Mouse (Mus musculus) embryonic facial prominence, embryonic 10.5 days (tissue): ENCODE results near the gene Stk16. TPM values are rescaled to one million over a fixed set of nuclear protein-coding genes. Genes with fewer than 3 reads are reported as not detected.

Experiments
- DNase-seq: peaks from one replicate; pipeline ENCODE4 v3.0.0-alpha.2; 2017; ENCODE audit warnings: low spot score
- H3K27ac ChIP-seq: fragments of 300-500 bp; sonication (generic); replicated peaks from 2 replicates; pipeline ENCODE4 v1.5.1; 2016; ENCODE audit warnings: mild to moderate bottlenecking
- H3K27me3 ChIP-seq: fragments of 300-500 bp; sonication (generic); replicated peaks from 2 replicates; pipeline ENCODE4 v1.6.1; 2016; ENCODE audit warnings: low read depth, mild to moderate bottlenecking; ENCODE audit not compliant: poor library complexity, severe bottlenecking
- H3K36me3 ChIP-seq: fragments of 300-500 bp; sonication (generic); replicated peaks from 2 replicates; pipeline ENCODE4 v1.6.1; 2016; ENCODE audit warnings: mild to moderate bottlenecking, moderate library complexity
- H3K4me1 ChIP-seq: fragments of 300-500 bp; sonication (generic); 2 replicates; pipeline ENCODE4 v1.6.1; 2016
- H3K4me3 ChIP-seq: fragments of 300-500 bp; sonication (generic); 2 replicates; pipeline ENCODE4 v1.5.1; 2016; ENCODE audit warnings: mild to moderate bottlenecking, moderate library complexity
- H3K9me3 ChIP-seq: fragments of 300-500 bp; sonication (generic); 2 replicates; pipeline ENCODE4 v1.6.1; 2016; ENCODE audit warnings: mild to moderate bottlenecking
- WGBS: fragments of 180-500 bp; shearing (Covaris S2); methylation state at CpG from one replicate; pipeline ENCODE4 v1.1.7; 2016; 5-methylcytosine and 5-hydroxymethylcytosine counted together
- polyA plus RNA-seq: library from polyadenylated mRNA; unstranded; fragments of >200 nt; fragmentation: Nextera tagmentation; extraction: Ambion mirVana; gene quantifications from 2 replicates; pipeline ENCODE4 v1.2.1, GENCODE M21; 2016

Stk16 gene
- polyA plus RNA-seq, 1 experiment from 2014 or later = 145 TPM

DNA sequence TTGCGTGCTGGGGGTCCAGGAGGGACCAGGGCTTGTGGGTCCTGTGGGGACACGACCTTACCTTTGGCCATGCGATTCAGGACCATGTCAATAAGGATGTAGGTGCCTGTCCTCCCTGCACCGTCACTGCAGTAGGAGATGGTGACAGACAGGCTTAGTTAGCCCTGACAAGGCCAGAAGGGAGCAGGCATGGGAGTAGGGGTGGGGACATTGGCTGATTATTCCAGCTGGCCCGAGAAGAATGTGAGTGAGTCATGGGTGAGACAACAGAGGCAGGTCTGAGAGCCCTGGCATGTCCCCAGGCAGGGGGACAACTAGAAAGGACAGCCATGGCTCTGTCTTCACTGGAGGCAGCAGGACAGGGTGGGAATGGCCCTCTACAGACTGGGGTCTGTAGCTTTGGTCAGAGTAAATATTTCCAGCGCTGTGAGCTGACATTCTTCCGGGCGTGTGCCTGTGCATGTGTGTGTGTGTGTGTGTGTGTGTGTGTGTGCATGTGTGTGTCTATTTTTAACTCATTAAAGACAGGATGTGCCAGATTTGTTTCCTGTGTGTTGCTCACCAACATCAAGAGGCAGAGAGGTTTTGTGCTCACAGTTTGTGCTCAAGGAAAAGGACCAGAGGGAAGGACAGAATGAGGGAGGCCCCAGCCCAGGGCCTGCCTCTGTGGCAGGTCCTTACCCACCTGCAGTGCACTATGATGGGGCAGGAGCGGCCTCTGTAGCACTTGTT is 37.6 kb downstream of the Stk16 start:
- DNase-seq = no peak
- Histone ChIP-seq H3K9me3 (no peaks in the 10 kb centered on the region), H3K27me3 (peaks cover 17% of the 10 kb centered on the region), H3K4me1 (peaks cover 35% of the 10 kb centered on the region), H3K4me3 (no peak overlapping the region), H3K27ac (no peak overlapping the region; the same call in 1 of the 2 replicates), H3K36me3 (peaks cover 14% of the 10 kb centered on the region)
- 53% methylated on average over 9 of the region's 9 CpGs for WGBS

DNA sequence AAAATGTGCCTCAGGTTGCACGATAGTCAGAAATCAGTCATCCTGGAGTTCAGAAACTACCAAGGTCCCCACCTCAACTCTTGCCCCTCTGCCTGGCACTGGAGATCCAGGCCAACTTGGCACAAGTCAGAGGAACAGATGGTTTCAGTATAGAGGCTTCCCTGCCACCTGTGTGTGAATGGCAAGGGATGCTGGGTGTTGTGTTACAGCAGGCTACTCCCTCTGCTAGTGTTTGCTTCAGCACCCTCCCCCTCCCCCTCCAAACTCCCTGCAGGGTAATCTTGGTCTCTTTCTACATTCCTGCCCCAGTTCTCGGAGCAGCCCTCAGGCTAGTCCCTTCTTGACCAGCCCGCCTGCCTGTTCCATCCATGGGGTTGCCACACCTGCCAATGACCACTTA is 39.9 kb downstream of the Stk16 start:
- WGBS = 53% methylated on average over 3 of the region's 3 CpGs
- DNase-seq = no peak
- H3K27ac ChIP-seq = no peak overlapping the region

DNA sequence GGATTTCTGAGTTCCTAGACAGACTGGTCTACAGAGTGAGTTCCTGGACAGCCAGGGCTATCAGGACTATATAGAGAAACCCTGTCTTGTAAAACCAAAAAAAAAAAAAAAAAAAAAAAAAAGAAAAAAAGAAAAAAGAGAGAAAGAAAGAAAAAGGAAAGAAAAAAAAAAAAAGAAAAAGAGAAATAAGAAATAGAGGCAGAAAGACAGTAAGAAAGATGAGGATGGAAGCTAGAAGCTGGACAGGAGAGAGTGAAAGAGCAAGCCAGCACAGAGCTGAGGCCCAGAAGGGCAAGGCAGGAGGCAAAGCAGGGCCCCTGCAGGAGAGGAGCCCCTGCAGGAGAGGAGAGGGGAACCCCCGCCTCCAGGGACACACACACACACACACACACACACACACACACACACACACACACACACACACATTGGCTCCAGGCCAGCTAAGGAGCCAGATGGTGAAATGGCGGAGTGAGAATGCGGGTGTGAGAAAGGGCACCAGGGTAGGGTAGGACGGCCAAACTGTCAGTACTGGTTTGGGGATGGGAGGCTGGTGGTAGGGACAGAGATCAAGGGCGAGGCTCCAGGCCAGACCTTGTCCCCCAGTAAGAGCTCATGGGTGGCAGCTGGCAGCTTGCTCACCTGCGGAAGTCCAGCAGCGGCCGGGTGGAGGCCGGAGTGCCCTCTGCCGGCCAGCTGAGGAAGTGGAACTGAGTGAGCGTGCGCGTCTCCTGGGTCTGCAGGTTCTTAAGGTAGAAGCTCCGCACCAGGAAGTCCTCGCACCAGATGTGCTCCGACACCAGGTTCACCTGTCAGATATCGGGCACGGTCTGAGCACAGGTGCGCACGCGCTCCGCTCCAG is 40.7 kb downstream of the Stk16 start:
- Histone ChIP-seq H3K4me3 (peak overlapping the region; percentile 37), H3K27ac (no peak overlapping the region), H3K27me3 (peaks cover 19% of the 10 kb centered on the region), H3K36me3 (no peaks in the 10 kb centered on the region), H3K4me1 (peaks cover 32% of the 10 kb centered on the region), H3K9me3 (no peaks in the 10 kb centered on the region)
- DNase-seq = peak; percentile 86
- 7% methylated on average over 22 of the region's 22 CpGs for WGBS

More for the DNA sequence above, 39.9 kb downstream of the Stk16 start:
- H3K27me3 ChIP-seq = peaks cover 19% of the 10 kb centered on the region
- H3K9me3 ChIP-seq = no peaks in the 10 kb centered on the region
- H3K4me1 ChIP-seq = peaks cover 32% of the 10 kb centered on the region
- H3K36me3 ChIP-seq = no peaks in the 10 kb centered on the region
- no peak overlapping the region for H3K4me3 ChIP-seq

DNA sequence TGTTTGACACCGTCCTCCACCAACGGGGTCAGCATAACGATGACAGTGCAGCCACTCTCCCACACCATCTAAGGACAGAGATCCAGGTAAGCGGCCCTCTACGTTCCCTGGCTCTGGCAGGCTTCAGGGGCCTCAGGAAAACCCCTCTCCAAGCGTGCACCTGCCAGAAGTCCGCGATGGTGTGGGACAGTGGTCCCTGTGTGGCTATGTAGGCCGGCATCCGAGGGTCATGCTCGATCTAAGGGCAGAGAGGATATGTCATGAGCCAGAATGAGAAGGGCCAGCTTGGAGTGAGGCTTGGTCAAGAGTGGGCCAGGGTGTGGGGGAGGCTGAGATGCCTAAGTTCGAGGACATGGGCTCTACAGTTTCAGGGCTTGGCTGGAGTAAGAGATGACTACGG is 41.7 kb downstream of the Stk16 start:
- DNase-seq = no peak
- H3K4me1 ChIP-seq = peaks cover 28% of the 10 kb centered on the region
- H3K9me3 ChIP-seq = no peaks in the 10 kb centered on the region
- H3K27me3 ChIP-seq = peaks cover 19% of the 10 kb centered on the region
- 68% methylated on average over 13 of the region's 13 CpGs for WGBS
- H3K4me3 ChIP-seq = no peak overlapping the region
- H3K27ac ChIP-seq = no peak overlapping the region
- no peaks in the 10 kb centered on the region for H3K36me3 ChIP-seq

DNA sequence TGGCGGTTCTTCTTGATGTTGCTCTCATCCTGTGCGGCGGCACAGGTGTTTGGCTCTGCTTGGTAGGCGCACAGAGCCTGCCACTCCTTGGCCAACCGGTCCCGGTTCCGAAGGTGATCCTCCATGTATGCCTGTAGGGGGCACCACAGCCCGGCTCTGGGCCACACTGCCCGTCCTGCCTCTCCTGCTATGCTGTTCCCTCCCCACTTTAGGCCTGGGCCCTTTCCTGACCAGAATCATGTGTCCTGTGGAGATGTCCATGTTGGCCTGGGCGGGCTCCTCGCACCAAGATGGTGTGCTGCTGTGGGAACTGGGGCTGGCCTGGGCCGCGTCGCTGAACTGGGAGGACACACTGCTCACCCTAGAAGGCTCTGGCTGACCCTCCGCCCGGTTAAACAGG is 42.4 kb downstream of the Stk16 start:
- Histone ChIP-seq H3K27me3 (peaks cover 19% of the 10 kb centered on the region), H3K4me1 (peaks cover 21% of the 10 kb centered on the region), H3K27ac (no peak overlapping the region), H3K36me3 (no peaks in the 10 kb centered on the region), H3K4me3 (no peak overlapping the region), H3K9me3 (no peaks in the 10 kb centered on the region)
- 76% methylated on average over 16 of the region's 16 CpGs for WGBS
- no peak for DNase-seq

DNA sequence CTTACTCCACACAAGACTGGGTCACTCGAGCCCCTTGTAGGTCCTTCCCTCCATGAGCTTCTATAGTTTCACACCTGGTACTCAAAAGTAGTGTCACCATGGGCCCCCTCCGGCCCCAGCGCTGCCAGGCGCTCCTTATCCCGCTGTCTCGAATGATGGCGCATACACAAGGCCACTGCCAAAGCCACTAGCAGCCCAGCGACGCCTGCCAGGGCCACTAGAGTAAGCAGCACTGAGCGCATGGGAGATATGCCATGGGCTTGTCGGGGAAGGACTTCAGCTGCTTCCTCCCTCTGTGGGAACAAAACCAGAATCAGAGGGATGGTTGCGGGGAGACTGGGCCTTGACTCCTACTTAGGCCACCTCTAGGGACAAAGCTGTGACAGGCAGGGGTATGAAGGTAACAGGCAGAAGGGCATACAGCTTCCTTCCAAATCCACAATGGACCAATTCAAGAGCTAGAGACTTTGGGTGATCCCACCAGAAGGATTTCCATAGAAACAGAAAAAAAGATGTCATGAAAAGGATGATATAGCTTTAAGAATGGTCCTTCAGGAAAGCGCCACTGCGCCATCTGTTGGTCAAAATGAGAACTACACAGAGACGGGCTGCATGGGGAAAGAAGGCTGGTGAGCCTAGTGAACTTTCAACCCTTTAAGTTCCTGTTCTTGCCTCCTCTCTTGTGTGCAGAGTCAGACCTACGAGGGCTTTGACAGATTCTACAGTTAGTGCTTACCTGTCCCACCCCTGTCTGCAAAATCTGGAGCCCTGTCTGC is 43.4 kb downstream of the Stk16 start:
- no peak overlapping the region for H3K27ac ChIP-seq
- H3K9me3 ChIP-seq = no peaks in the 10 kb centered on the region
- H3K27me3 ChIP-seq = peaks cover 19% of the 10 kb centered on the region
- peak; percentile 80 for DNase-seq
- no peak overlapping the region for H3K4me3 ChIP-seq
- no peaks in the 10 kb centered on the region for H3K36me3 ChIP-seq
- WGBS = 64% methylated on average over 16 of the region's 16 CpGs
- H3K4me1 ChIP-seq = peaks cover 15% of the 10 kb centered on the region

DNA sequence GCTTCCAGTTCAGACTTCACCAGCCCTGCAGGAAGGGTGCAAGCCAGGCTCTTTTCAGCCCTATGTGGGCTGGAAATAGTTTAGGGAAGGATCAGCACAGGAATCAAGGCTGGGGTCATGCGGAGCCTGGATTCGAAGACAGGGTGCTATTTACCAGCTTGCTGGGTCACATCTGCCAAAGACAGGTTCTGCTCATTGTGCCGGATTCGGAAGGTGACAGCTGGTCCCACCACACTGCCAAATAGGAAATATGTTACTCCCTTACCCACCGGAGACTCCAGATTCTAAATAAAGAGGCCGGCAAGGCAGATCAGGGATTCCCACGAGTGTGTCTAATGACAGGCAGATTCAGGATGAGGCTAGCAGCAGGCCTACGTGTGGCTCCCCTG is 44.0 kb downstream of the Stk16 start:
- H3K27me3 ChIP-seq = peaks cover 19% of the 10 kb centered on the region
- H3K4me1 ChIP-seq = peaks cover 15% of the 10 kb centered on the region
- WGBS = 81% methylated on average over 8 of the region's 8 CpGs
- H3K36me3 ChIP-seq = no peaks in the 10 kb centered on the region
- no peak overlapping the region for H3K4me3 ChIP-seq
- no peaks in the 10 kb centered on the region for H3K9me3 ChIP-seq
- no peak for DNase-seq
- no peak overlapping the region for H3K27ac ChIP-seq

DNA sequence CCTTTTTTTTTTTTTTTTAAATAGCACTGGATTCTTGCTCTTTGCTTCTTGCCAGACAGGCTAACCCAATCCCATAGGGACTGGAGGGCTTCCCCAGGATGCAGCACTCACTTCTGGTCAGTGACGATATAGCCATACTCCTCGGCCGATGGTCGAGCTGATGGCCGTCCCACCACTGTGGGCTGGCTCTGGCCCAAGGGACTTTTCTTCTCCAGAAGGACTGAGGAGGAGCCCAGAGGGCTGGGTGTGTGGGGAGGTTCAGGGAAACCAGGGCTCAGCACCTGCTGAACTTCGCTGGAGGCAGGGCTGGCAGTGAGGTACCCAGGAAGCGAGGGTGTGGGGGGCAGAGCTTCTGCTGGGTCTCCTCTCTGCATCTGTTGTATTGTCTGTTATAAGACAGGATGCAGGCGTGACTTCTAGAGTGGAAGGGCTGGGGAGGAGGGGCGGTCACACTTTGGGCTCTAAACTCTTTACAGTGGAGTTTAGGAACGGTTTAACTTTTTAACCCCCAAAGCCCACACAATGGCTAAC is 44.9 kb downstream of the Stk16 start:
- no peak for DNase-seq
- H3K36me3 ChIP-seq = no peaks in the 10 kb centered on the region
- peaks cover 11% of the 10 kb centered on the region for H3K4me1 ChIP-seq
- no peaks in the 10 kb centered on the region for H3K9me3 ChIP-seq
- peaks cover 21% of the 10 kb centered on the region for H3K27me3 ChIP-seq
- WGBS = 74% methylated on average over 10 of the region's 10 CpGs
- H3K27ac ChIP-seq = no peak overlapping the region
- H3K4me3 ChIP-seq = no peak overlapping the region

DNA sequence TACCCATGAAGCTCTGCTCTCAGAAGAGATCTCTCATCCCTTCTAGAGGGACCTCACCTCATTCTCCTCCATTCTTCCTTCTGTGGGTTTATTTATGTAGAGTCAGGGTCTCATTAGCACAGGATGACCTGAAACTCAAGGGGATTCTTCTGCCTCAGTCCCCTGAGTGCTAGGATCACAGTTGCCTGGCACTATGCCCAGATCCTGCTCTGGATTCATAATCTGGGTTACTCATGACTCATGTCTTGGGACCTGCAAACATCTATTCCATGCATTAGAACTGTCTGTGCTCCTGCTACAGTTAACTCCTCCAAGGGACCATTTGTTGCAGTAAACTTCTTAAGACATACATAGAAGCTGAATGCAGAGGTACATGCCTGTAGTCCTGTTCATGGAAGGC is 50.6 kb downstream of the Stk16 start:
- H3K27me3 ChIP-seq = peaks cover 58% of the 10 kb centered on the region
- no peaks in the 10 kb centered on the region for H3K9me3 ChIP-seq
- H3K4me3 ChIP-seq = no peak overlapping the region
- no peak for DNase-seq
- no peaks in the 10 kb centered on the region for H3K36me3 ChIP-seq
- peaks cover 15% of the 10 kb centered on the region for H3K4me1 ChIP-seq
- no peak overlapping the region for H3K27ac ChIP-seq

DNA sequence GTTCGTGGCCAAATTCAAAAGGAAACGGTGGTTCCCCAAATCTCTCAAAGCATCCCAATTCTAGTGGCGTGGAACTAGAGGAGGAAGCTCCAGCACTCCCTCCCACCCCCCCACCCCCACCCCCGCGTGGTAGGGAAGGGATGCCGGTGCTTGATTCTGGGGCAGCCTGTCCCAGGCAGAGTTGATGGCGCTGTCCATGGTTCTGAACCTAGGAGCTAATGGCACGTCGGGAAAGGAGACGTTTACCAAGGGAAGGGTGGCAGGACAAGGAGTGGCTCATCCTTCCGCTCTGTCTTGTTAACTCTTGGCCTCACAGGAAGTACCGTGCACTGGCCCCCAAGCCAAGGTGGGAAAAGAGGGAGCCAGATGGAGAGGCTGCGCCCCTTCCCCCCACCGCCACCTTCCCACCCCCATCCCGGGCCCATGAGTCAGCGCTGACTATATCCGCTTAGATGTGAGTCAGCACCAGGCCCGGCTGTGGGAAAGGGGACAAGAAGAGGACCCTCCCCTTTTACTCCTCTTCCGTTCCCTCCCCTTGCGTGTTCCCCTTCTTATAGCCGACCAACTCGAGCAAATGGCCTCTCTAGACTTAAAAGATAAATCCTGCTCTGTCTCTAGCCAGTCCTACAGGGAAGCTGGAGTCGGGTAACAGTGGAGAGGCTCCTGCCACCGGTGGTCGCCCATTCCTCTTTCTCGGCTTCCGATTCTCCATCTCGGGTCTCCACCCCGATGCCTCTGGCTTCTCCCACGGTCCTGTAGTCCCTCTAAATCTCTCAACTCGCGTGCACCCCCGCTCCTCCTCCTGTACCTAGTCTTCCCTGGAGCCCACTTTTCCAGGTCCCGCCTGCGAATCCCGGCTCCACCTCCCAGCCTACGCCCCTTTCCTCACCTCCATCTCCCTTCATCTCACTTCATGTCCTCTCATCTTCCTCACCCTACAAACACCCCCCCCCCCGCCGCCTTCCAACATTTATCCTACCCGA is 52.6 kb downstream of the Stk16 start:
- Histone ChIP-seq H3K4me1 (peaks cover 15% of the 10 kb centered on the region), H3K36me3 (no peaks in the 10 kb centered on the region), H3K9me3 (no peaks in the 10 kb centered on the region), H3K4me3 (peak overlapping the region; percentile 45), H3K27ac (no peak overlapping the region), H3K27me3 (peaks cover 59% of the 10 kb centered on the region)
- peak; percentile 85 for DNase-seq
- WGBS = 1% methylated on average over 40 of the region's 40 CpGs

DNA sequence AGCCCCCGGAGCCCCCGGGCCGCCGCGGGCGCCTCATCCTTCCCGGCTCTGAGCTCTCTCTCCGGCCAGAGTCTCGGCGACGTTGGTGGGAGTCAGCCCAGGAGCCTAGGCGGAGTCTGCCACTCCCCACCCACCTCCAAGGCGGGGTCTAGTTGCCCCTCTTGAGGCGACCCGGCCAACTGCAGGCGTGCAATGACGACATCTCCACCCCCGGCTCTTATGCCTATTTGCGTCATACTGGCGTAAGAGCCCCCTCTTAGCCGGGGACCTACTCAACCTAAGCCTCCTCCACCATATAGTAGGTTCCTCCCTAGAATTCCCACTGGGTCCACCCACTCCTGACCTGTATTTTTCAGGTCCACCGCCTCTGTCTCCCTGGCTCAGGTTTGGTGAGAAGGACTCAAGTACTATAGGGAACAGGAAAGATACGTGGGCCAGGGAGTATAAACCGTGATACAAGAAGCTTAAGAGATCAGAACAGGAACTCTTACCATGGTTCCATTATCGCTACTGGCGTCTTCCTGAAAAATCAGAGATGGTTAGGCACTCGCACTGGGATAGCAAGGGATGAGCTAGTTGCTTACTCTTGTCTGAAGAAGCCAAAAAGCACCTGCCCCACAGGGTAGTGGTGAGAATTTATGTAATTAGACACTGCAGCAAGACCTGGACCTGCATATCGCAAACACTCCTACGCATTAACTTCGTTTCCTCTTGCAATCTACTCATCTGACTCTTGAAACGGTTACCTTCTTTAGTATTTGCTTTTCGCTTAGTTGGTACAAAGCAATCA is 53.6 kb downstream of the Stk16 start, which contains the start of gene Ptprn:
Gene Ptprn, minus strand, starts transcription at position 412 of the 790 bp plus-strand sequence.
- Histone ChIP-seq H3K9me3 (no peaks in the 10 kb centered on the region), H3K36me3 (no peaks in the 10 kb centered on the region), H3K4me1 (peaks cover 15% of the 10 kb centered on the region), H3K4me3 (peak within 1 kb of the TSS; percentile 45), H3K27ac (no peak within 1 kb of the TSS), H3K27me3 (peaks cover 66% of the 10 kb centered on the region)
- 13% methylated on average over 32 of the region's 32 CpGs for WGBS
- DNase-seq = peak; percentile 45
